In the genomic region with DNA sequence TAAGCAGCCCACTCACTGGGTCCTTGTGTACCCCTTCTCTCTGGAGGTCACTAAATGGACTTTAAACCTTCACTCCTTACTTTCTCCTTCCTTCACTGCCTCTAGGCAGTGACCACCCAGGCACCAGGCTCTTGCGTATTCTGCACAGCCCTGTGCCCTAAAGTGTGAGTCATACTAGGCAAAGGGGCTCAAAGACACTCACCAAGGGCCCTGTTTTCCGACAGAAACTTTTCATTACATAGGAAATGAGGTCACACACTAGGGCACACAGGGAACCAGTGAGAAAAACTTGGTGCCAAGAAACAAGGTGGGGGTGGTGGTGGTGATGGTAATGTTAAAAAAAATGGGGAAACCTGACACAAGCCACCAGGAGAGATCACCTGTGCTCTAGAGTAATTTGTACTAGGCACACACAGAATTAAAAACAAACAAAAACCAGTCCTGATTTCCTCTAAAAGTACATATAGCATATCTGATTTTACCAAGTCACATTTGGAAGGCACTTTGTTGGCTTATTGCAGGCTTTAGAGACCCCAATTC, we compare ENCODE assay signal across 7 mouse cellular contexts. TPM values are rescaled to one million over a fixed set of nuclear protein-coding genes. Genes with fewer than 3 reads are reported as not detected.
DNase-seq lines count a peak whose midpoint lies in the region; ATAC-seq and TF ChIP-seq lines count a peak whose summit lies in the region.

No protein-coding gene starts in this region.

- peaks cover 2% of the 10 kb centered on the region; the same call in 1 of the 2 replicates for H3K4me1 ChIP-seq in cortical plate, adult 2 months (ENCODE audit: control insufficient read depth, insufficient read depth, low read length)
- H3K4me1 ChIP-seq in intestine, embryonic 15.5 days (replicated peaks), result peaks cover 7% of the 10 kb centered on the region; the same call in 1 of the 2 replicates
- peaks cover 25% of the 10 kb centered on the region for H3K4me1 ChIP-seq in neural tube, embryonic 15.5 days
- peaks cover 2% of the 10 kb centered on the region for H3K4me1 ChIP-seq in cerebellum, adult 2 months (ENCODE audit: control insufficient read depth, insufficient read depth, low read length)

- no peak overlapping the region for H3K4me3 ChIP-seq in layer of hippocampus, adult 2 months
- no peak overlapping the region for H3K4me3 ChIP-seq in cortical plate, adult 2 months (ENCODE audit: insufficient read depth, low read length)
- no peak overlapping the region for H3K4me3 ChIP-seq in intestine, embryonic 15.5 days (replicated peaks)
- no peak overlapping the region for H3K4me3 ChIP-seq in neural tube, embryonic 15.5 days (replicated peaks)
- H3K4me3 ChIP-seq in cerebellum, adult 2 months (replicated peaks; ENCODE audit: insufficient read depth, low read depth, low read length), result no peak overlapping the region

- DNase-seq in layer of hippocampus, adult 2 months (ENCODE audit: low spot score in 2 of 2), result no peak
- DNase-seq in layer of hippocampus, postnatal 10 days (ENCODE audit: low spot score in 2 of 2), result no peak
- DNase-seq in cerebellum, adult 2 months, result no peak

- no peak overlapping the region for H3K4me2 ChIP-seq in intestine, embryonic 15.5 days (replicated peaks)
- no peak overlapping the region for H3K4me2 ChIP-seq in neural tube, embryonic 15.5 days

- H3K36me3 ChIP-seq in intestine, embryonic 15.5 days, result no peaks in the 10 kb centered on the region
- no peaks in the 10 kb centered on the region for H3K36me3 ChIP-seq in neural tube, embryonic 15.5 days

- no peak for TF ChIP-seq POLR2A in cortical plate, adult 2 months (IDR thresholded peaks at IDR 0.05; ENCODE audit: extremely low read depth, insufficient read depth, low read length)
- no peak for TF ChIP-seq POLR2A in cerebellum, adult 2 months (IDR thresholded peaks at IDR 0.05; ENCODE audit: borderline replicate concordance, insufficient read depth, low read length)

- H3K9ac ChIP-seq in intestine, embryonic 15.5 days, result no peak overlapping the region
- no peak overlapping the region for H3K9ac ChIP-seq in neural tube, embryonic 15.5 days (replicated peaks)

- no peaks in the 10 kb centered on the region for H3K9me3 ChIP-seq in intestine, embryonic 15.5 days
- H3K9me3 ChIP-seq in neural tube, embryonic 15.5 days (replicated peaks), result no peaks in the 10 kb centered on the region

- H3K27ac ChIP-seq in layer of hippocampus, adult 2 months, result peak overlapping the region; percentile 65; the same call in 1 of the 2 replicates
- H3K27ac ChIP-seq in cortical plate, adult 2 months (ENCODE audit: insufficient read depth, low read length), result peak overlapping the region; percentile 42
- no peak overlapping the region for H3K27ac ChIP-seq in intestine, embryonic 15.5 days
- H3K27ac ChIP-seq in neural tube, embryonic 15.5 days (replicated peaks), result 0 out of 2 replicates have a peak overlapping the region, but pooled peaks have one; percentile 15
- H3K27ac ChIP-seq in cerebellum, adult 2 months (ENCODE audit: insufficient read depth, low read length), result no peak overlapping the region

- ATAC-seq in intestine, embryonic 15.5 days, result peak; percentile 57
- no peak; the same call in 1 of the 2 replicates for ATAC-seq in neural tube, embryonic 15.5 days (ENCODE audit: low FRiP score)
- no peak for ATAC-seq in megakaryocyte-erythroid progenitor cell, adult 5-6 weeks (replicated peaks; ENCODE audit: low FRiP score, low TSS enrichment, poor library complexity, severe bottlenecking)

- H3K27me3 ChIP-seq in intestine, embryonic 15.5 days (replicated peaks), result no peaks in the 10 kb centered on the region
- H3K27me3 ChIP-seq in neural tube, embryonic 15.5 days (replicated peaks), result no peaks in the 10 kb centered on the region
- H3K27me3 ChIP-seq in cerebellum, adult 2 months (ENCODE audit: control insufficient read depth, insufficient read depth, low read length), result no peaks in the 10 kb centered on the region

- TF ChIP-seq CTCF in layer of hippocampus, adult 2 months (conservative IDR thresholded peaks at IDR 0.05), result no peak
- no peak for TF ChIP-seq CTCF in cortical plate, adult 2 months (IDR thresholded peaks at IDR 0.05; ENCODE audit: extremely low read depth, insufficient read depth, low read length)
- no peak for TF ChIP-seq CTCF in cerebellum, adult 2 months (IDR thresholded peaks at IDR 0.05; ENCODE audit: borderline replicate concordance, insufficient read depth, low read depth, low read length)

- 27% methylated on average over 2 of the region's 2 CpGs for WGBS in intestine, embryonic 15.5 days
- 62% methylated on average over 2 of the region's 2 CpGs for WGBS in neural tube, embryonic 15.5 days
- WGBS in cerebellum, adult 2 months, result 61% methylated on average over 2 of the region's 2 CpGs

RNA-seq across cellular contexts. Expression of a gene that starts 35.3 kb away (rescaled TPM):
- 10 to 100 TPM; 14.7 to 14.8 TPM for total RNA-seq in layer of hippocampus, adult 2 months (2021)
- 10 to 100 TPM; 10.8 to 11.0 TPM for total RNA-seq in layer of hippocampus, postnatal 10 days (2021)
- polyA plus RNA-seq in cortical plate, adult 2 months (2012; rRNA removed), result 10.4 and 10.6 TPM in 2 replicates
- polyA plus RNA-seq in intestine, embryonic 15.5 days (2015; fragmentation: Nextera tagmentation; extraction: Ambion mirVana), result 10.4 and 11.7 TPM in 2 replicates
- 5.7 and 10.2 TPM in 2 replicates for polyA plus RNA-seq in neural tube, embryonic 15.5 days (2015; fragmentation: Nextera tagmentation; extraction: Ambion mirVana)
- total RNA-seq in megakaryocyte-erythroid progenitor cell, adult 5-6 weeks (2014; fragmentation: Nextera tagmentation), result 1.1 and 3.0 TPM in 2 replicates
- total RNA-seq in megakaryocyte-erythroid progenitor cell, adult 5-6 weeks (2017), result 1.1 and 2.1 TPM in 2 replicates
- 8.6 and 9.9 TPM in 2 replicates for polyA plus RNA-seq in cerebellum, adult 2 months (2012; rRNA removed)

Comparison
In these comparisons a context has a peak if more than half of its experiments do, and no peak if none do; other contexts are left out.
1. H3K27ac ChIP-seq: peak in layer of hippocampus, adult 2 months (single experiment), cortical plate, adult 2 months (single experiment) and neural tube, embryonic 15.5 days (single experiment); none in intestine, embryonic 15.5 days (single experiment) and cerebellum, adult 2 months (single experiment).